ENCODE assay signal across 9 mouse cellular contexts in genomic region chr9:116911781-116912492, GRCm38 (mm10).
DNase-seq lines count a peak whose midpoint lies in the region; ATAC-seq lines count a peak whose summit lies in the region.
"Had no signal": no experiment of that assay in that cellular context is flagged by ENCODE, and none has a peak within 500 bp of the region (broad histone marks: within the 10 kb centered on the region; RNA-seq: fewer than 3 reads in every experiment).

No protein-coding gene starts in this region.

- WGBS in hindbrain, embryonic 14.5 days = 34% methylated on average over 2 of the region's 2 CpGs
- WGBS in hindbrain, embryonic 10.5 days = 23% methylated on average over 2 of the region's 2 CpGs
- WGBS in embryonic facial prominence, embryonic 10.5 days = 27% methylated on average over 2 of the region's 2 CpGs
- WGBS in limb, embryonic 10.5 days = 24% methylated on average over 2 of the region's 2 CpGs

- H3K4me3 ChIP-seq in hindbrain, embryonic 14.5 days (replicated peaks; ENCODE audit: low read length) = no peak overlapping the region
- H3K4me3 ChIP-seq in hindbrain, embryonic 10.5 days = no peak overlapping the region
- no peak overlapping the region for H3K4me3 ChIP-seq in embryonic facial prominence, embryonic 10.5 days
- H3K4me3 ChIP-seq in limb, embryonic 10.5 days = no peak overlapping the region
- H3K4me3 ChIP-seq: liver, embryonic 13.5 days had no signal

- no peak for ATAC-seq in hindbrain, embryonic 14.5 days (ENCODE audit: low FRiP score)
- no peak for ATAC-seq in activated CD4-positive, CD25-positive, alpha-beta regulatory T cell, adult 4 months
- ATAC-seq: intestine, postnatal 0 days had no signal

- no peaks in the 10 kb centered on the region for H3K36me3 ChIP-seq in hindbrain, embryonic 14.5 days (replicated peaks; ENCODE audit: control insufficient read depth, insufficient read depth)
- H3K36me3 ChIP-seq in hindbrain, embryonic 10.5 days = no peaks in the 10 kb centered on the region
- H3K36me3 ChIP-seq in embryonic facial prominence, embryonic 10.5 days (replicated peaks) = no peaks in the 10 kb centered on the region
- H3K36me3 ChIP-seq in limb, embryonic 10.5 days = peaks cover 4% of the 10 kb centered on the region; the same call in 1 of the 2 replicates
- H3K36me3 ChIP-seq: liver, embryonic 13.5 days had no signal

- no peak for DNase-seq in hindbrain, embryonic 14.5 days (ENCODE audit: low spot score)
- DNase-seq in hindbrain, embryonic 10.5 days (ENCODE audit: low spot score) = no peak
- DNase-seq in MN1 (ENCODE audit: low spot score) = peak; percentile 24
- DNase-seq in embryonic facial prominence, embryonic 10.5 days (ENCODE audit: low spot score) = no peak
- DNase-seq in limb, embryonic 10.5 days (ENCODE audit: low spot score) = no peak
- DNase-seq in right cerebral cortex, adult 18-20 months = no peak
- DNase-seq: liver, embryonic 13.5 days had no signal

- H3K27me3 ChIP-seq in hindbrain, embryonic 14.5 days (ENCODE audit: control insufficient read depth, insufficient read depth, low read length) = peaks cover 20% of the 10 kb centered on the region
- H3K27me3 ChIP-seq in hindbrain, embryonic 10.5 days (ENCODE audit: insufficient read depth, poor library complexity, severe bottlenecking) = peaks cover 49% of the 10 kb centered on the region
- H3K27me3 ChIP-seq in embryonic facial prominence, embryonic 10.5 days (replicated peaks; ENCODE audit: low read depth, poor library complexity, severe bottlenecking) = peaks cover 32% of the 10 kb centered on the region
- no peaks in the 10 kb centered on the region for H3K27me3 ChIP-seq in limb, embryonic 10.5 days (ENCODE audit: low read depth, poor library complexity, severe bottlenecking)
- H3K27me3 ChIP-seq: liver, embryonic 13.5 days had no signal

- H3K4me2 ChIP-seq in hindbrain, embryonic 14.5 days (replicated peaks) = no peak overlapping the region
- H3K4me2 ChIP-seq: liver, embryonic 13.5 days had no signal

- no peaks in the 10 kb centered on the region for H3K9me3 ChIP-seq in hindbrain, embryonic 14.5 days (ENCODE audit: control insufficient read depth, low read length)
- no peaks in the 10 kb centered on the region for H3K9me3 ChIP-seq in hindbrain, embryonic 10.5 days
- H3K9me3 ChIP-seq in embryonic facial prominence, embryonic 10.5 days = no peaks in the 10 kb centered on the region
- no peaks in the 10 kb centered on the region for H3K9me3 ChIP-seq in limb, embryonic 10.5 days (replicated peaks)
- H3K9me3 ChIP-seq: liver, embryonic 13.5 days had no signal

- H3K27ac ChIP-seq in hindbrain, embryonic 14.5 days = peak overlapping the region; percentile 26; the same call in 1 of the 2 replicates
- H3K27ac ChIP-seq in hindbrain, embryonic 10.5 days = no peak overlapping the region
- peak overlapping the region; percentile 30; the same call in 1 of the 2 replicates for H3K27ac ChIP-seq in embryonic facial prominence, embryonic 10.5 days (replicated peaks)
- peak overlapping the region; percentile 71 for H3K27ac ChIP-seq in limb, embryonic 10.5 days
- H3K27ac ChIP-seq: liver, embryonic 13.5 days had no signal

- no peaks in the 10 kb centered on the region for H3K4me1 ChIP-seq in hindbrain, embryonic 14.5 days (replicated peaks; ENCODE audit: control insufficient read depth, insufficient read depth, low read length)
- H3K4me1 ChIP-seq in hindbrain, embryonic 10.5 days (replicated peaks) = peaks cover 9% of the 10 kb centered on the region
- H3K4me1 ChIP-seq in embryonic facial prominence, embryonic 10.5 days = peaks cover 21% of the 10 kb centered on the region
- peaks cover 18% of the 10 kb centered on the region for H3K4me1 ChIP-seq in limb, embryonic 10.5 days
- H3K4me1 ChIP-seq: liver, embryonic 13.5 days had no signal

- no peak overlapping the region for H3K9ac ChIP-seq in hindbrain, embryonic 14.5 days
- H3K9ac ChIP-seq: liver, embryonic 13.5 days had no signal
